Mouse (Mus musculus) left cerebral cortex, postnatal 14 days (tissue): ENCODE measurements around the gene Lgi1. TPM values are rescaled to one million over a fixed set of nuclear protein-coding genes. Genes with fewer than 3 reads are reported as not detected.

Source experiments
- DNase-seq, 2 experiments: peaks; one replicate each; pipeline ENCODE4 v3.0.0; 2021 to 2022; ENCODE audit warnings: low spot score in 2 of 2, mixed read lengths in 1 of 2
- intact Hi-C: fragments of 180-260 bp; cut with DNase I; formaldehyde crosslinking; loops from one replicate; pipeline ENCODE4 v1.15.1; 2025
- long read RNA-seq, 2 experiments: library from polyadenylated mRNA; stranded (forward); transcript quantifications; one replicate each; pipeline ENCODE4 v2.0.0; 2021
- total RNA-seq, 2 experiments: library from RNA; stranded (reverse); gene quantifications; 2 replicates each; pipeline ENCODE4 v1.2.3; 2021

The Lgi1 gene
- total RNA-seq, result 100 to 1,000 TPM; 117 to 127 TPM
- long read RNA-seq, experiment 1, full-length matches to known transcripts, result 68 of 90 reads
- long read RNA-seq, experiment 1, partial matches to known transcripts, result 15 of 90 reads
- long read RNA-seq, experiment 1, other reads (novel, unspliced or antisense), result 7 of 90 reads
- long read RNA-seq, experiment 2, full-length matches to known transcripts, result 43 of 51 reads
- long read RNA-seq, experiment 2, partial matches to known transcripts, result 3 of 51 reads
- long read RNA-seq, experiment 2, other reads (novel, unspliced or antisense), result 5 of 51 reads

DNA sequence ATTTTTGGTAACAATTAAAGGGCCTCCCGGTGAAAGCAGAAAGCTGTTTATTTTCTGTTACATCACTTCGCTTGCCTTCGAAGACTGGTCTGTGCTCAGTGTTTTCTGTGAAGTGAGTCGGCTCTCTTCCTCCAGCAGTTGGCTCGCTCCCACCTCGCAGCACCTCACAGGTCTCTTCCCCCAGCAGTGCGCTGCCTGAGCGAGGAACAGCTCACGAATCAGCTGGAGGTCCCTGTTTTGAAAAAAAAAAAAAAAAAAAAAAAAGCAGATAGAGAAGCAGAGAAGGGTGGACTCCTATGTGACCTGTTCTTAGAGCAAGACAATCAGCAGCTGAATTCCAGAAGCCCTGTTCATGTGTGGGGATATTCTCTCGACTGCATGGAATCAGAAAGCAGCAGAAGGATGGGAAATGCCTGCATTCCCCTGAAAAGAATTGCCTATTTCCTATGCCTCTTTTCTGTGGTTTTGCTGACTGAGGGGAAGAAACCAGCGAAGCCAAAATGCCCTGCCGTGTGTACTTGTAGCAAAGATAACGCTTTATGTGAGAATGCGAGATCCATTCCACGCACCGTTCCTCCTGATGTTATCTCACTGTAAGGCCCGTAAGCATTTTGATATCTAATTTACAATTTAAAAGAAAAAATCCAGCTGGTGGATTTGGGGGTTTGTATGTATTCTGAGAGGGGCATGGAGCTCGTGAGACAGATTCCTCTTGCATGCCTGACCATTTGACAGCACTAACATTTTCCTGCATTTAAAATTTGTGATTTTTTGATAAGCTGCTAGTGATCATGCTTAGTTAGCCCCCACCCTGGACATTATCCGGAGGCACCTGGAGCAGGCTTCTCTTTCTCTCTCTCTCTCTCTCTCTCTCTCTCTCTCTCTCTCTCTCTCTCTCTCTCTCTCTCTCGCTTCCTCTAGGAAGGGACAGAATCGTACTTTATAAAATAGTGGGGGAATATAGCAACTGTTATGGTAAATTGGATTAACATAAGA is at the start of gene Lgi1:
Gene Lgi1, plus strand, starts transcription at position 32 of the 996 bp plus-strand sequence.
- peak; percentile 67 to 73 for DNase-seq
- intact Hi-C loops, result loop anchor here (1.0 to 2.0 kb wide), 2 partner anchors 41 to 58 kb away; partner anchors contain the start of gene Fra10ac1

DNA sequence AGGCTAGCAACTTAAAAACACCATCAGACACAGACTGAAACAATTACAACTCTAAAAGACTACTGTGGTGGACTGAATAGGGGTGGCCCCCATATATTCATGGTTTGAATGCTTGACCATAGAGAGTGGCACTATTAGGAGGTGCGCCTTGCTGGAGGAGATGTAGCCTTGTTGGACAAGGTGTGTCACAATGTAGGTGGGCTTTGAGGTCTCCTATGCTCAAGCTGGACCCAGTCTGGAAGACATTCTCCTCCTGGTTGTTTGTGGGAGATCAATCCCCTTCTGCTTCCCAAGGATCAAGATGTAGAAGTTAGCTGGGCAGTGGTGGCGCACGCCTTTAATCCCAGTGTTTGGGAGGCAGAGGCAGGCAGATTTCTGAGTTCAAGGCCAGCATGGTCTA is 46.6 kb upstream of the Lgi1 start:
- no peak for DNase-seq

DNA sequence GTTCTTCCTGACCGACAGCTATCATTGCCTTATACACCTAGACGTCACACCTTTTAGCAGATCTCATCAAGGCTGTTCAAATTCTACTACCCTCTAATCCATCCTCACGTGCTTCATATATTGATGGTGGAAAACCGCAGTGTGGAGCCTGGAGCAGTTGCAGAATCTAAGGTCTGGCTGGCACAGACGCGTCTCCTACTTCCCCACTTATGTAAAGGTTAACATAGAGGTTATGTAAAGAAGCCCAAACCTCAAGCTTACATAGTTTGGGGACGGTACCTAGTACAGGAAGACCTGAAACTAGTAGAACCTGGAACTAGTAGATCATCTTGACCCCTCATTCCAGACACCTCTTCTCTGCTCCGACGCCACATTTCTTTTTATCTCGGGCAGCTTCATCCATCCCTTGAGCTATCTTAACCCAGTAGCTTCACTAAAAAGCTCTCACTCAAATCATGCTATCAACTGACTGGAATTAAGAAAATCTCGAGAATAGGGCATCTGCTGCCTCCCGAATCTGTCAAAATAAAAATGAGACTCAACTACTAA is 40.9 kb upstream of the Lgi1 start:
- no peak for DNase-seq
- intact Hi-C loops, result loop anchor here (5.0 kb wide), 1 partner anchor 99 kb away; no protein-coding TSS in a partner anchor

More for the DNA sequence above, 46.6 kb upstream of the Lgi1 start:
- intact Hi-C loops, result no loop called here

DNA sequence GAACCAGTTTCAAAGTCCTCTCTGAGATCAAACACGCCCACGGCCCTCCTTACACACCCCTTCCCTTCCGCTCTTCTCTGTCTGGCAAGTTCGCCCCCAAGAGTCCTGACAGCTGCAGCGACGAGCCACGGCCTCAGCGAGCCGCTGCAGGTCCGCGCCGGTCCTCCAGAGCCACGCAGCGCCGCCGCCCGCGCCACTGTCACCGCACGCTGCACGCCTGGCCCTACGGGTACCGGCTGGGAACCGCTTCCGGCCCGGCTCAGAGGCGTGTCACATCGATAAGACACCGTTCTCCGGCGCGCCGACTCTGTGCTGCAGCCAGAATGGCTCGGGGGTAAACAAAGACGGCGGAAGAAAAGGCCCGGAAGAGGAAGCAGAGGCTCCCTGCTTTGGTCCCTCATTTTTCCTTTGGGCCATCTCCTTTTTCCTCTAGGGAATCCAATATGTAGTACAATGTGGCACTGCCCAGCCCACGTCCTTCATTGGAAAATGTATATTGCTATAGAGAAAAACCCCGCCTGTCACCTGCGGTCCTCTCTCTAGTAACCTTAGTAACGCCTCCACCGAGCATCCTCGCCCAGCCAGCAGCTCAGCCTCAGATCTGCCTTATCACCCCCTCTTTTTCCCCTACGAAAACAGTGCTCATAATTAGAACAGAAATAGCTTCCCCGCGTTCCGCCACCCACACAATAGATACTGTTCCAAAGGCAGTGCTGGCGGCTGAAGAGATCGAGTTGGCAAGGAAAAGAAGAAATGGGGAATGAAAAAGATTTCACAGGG is 40.2 kb upstream of the Lgi1 start, which contains the start of gene Fra10ac1:
Gene Fra10ac1, minus strand, starts transcription at position 252 of the 780 bp plus-strand sequence.
- DNase-seq, result peak; percentile 96 to 97

DNA sequence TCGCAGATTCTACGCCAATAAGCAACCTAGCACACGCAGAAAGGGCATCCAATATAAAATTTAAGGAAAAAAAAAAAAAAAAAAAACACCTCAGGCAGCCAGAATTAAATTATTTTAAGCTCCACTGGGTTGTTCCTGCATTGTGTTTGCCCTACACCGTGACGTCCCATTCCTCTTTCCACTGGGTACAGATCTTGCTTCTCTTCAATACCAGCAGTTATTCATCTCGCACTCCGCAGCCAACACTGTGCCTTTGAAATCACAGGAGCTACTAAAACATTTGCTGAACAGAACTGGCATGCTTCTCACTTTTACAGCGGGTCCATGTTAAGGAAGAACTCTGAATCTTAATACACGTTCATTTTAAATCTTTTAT is 39.7 kb upstream of the Lgi1 start:
- intact Hi-C loops, result loop anchor here (1.0 to 5.0 kb wide), 2 partner anchors 40 to 98 kb away; partner anchors contain the start of gene Lgi1

More for the DNA sequence above, 40.2 kb upstream of the Lgi1 start, which contains the start of gene Fra10ac1:
- intact Hi-C loops, result loop anchor here (1.0 to 5.0 kb wide), 2 partner anchors 40 to 98 kb away; partner anchors contain the start of gene Lgi1

DNA sequence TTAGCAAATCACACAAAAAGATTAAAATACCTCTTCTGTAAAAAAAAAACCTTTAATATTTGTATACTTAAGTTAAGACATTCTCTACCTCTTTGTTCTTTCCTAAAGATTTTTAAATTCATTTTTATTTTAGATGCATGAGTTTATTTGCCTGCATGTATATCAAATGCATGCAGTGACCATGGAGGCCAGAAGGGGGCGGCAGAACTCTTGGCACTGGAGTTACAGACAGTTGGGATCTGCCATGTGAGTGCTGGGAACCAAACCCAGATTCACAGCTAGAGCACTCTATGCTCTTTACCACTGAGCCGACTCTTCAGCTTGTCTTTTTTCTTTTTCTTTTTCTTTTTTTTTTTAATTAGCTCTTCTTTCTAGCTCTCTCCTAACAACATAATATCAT is 35.6 kb upstream of the Lgi1 start:
- intact Hi-C loops, result no loop called here

More for the DNA sequence above, 39.7 kb upstream of the Lgi1 start:
- peak; percentile 57 to 83 for DNase-seq

DNA sequence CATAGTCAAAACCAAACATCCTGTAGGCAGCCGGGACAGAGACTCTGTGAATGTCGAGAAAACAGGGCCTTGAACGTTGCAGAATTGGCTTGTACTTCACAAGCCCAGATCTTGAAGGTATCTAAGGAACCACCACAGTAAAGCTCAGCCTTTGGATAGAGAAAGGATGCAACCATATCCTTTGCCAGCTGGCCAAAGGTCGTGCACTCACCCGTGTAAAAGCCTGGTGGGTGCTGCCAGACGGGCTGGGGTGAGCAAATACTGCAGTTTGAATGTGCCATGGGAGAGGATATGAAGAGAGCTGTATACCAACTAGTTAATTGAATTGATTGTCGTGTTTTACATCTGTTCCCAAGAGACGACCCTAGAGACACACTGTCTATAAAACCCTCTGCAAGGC is 32.2 kb upstream of the Lgi1 start:
- intact Hi-C loops, result no loop called here

More for the DNA sequence above, 35.6 kb upstream of the Lgi1 start:
- no peak for DNase-seq

DNA sequence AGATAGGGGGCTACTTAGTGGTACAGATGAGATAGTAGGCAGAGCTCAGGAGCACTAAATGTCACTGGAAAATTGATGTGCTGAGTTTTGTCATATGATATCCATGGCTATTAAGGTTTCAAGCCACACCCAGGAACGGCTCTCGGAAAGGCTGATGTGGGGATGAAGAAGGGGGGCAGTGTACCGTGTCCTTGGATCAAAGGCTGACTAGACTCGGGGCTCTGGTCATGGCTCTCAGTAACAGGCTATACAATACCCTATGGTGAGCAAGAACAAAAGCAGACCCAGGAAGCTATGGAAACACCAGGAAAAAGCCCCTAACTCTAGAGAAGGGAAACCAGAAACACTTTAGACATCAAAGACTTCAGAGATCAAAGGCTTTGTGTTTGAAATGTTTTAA is 31.8 kb upstream of the Lgi1 start:
- DNase-seq, result no peak

More for the DNA sequence above, 32.2 kb upstream of the Lgi1 start:
- DNase-seq, result no peak

DNA sequence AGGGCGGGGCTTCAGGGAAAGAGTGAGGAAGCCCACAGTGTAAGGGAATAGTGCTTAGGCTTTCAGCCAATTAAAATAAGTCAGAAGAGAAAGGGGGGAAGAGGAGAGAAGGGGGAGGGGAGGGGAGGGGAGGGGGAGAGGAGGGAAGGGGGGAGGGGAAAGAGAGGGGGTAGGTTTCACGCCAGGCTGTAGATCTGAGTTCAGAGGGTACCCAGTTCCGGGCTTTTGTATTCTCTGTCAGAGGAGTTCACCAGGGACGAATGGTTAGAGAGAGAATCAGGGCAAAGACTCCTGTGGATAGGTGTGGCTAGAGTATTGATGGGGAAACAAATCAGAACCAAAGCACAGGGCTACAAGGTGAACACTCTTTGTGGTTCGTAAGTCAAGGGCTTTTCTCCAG is 27.8 kb upstream of the Lgi1 start:
- no peak for DNase-seq
- intact Hi-C loops, result no loop called here

More for the DNA sequence above, 31.8 kb upstream of the Lgi1 start:
- intact Hi-C loops, result no loop called here

DNA sequence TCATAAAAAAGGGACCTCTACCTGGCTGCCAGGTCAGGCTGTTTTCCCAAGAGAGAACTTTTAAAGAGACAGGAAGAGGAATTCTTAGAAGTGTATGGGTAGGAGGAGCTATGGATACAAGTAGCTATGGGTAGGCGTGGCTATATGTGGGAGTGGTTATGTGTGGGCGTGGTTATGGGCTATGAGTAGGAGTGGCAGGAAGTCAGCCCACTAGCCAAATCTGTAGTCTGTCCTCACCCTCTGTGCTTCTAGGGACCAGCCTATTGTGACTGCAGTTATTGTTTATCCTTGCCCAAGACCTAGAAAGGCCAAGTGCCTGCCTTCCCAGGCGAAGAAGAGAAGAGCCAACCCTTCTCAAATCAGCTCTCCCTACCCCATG is 26.5 kb upstream of the Lgi1 start:
- intact Hi-C loops, result no loop called here
- DNase-seq, result no peak

DNA sequence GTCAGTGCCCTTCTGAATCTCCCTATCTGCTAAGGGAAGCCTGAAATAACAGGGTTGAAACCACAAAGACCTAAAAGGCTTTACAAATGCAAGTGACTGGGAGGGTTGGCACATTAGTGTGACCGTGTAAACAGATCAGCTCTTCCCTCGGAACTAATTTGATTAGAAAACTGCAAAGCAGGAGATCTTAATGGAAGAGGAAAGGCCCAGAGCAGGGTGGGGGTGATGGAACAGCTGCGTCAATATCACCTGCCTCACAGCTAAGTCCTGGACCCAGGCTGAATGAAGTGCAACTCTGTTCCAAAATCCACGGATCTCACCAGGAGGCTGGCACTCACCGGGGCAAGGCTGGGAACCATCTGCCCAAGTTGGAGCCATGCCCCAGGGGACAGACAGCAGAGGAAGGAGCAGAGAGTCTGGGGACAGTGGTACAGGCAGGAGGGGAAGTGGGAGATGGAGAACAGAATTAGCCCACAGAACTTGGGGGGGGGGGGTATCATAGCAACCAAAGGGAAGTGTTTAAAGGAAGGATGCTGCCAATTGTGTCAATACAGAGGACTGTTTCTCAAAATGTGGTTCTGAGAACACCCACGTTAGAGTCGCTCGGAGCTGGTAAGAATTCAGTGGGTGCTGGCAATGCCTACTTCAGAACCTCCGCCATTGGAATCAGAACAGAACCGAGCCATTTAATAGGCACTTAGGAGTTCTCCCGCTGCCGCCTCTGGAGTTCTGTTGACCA is 26.0 kb upstream of the Lgi1 start:
- DNase-seq, result peak; percentile 61 to 68
- intact Hi-C loops, result no loop called here

DNA sequence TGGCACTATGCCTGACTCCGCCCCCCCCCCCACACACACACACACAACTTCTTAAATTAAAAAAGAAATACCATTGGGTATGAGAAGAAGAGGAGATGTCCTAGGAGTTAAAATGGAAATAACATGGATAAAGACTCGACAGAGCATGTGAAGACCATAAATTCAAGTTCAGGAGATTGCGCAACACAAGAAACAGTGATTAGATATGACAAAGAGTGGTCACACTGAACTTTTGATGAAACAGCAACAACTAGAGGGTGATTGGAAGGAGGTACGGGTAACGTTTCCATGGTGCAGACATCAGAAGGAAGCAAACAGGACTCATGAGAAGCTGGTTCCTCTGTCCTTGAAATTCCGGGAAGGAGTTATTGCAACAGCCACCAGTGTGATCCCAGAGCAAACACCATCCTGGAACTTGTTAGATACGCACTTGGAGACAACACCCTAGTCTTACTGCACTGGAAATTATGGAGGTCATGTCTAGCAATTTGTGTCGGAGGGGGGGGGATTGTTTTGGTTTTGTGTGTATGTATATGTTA is 22.0 kb upstream of the Lgi1 start:
- intact Hi-C loops, result no loop called here
- no peak for DNase-seq

DNA sequence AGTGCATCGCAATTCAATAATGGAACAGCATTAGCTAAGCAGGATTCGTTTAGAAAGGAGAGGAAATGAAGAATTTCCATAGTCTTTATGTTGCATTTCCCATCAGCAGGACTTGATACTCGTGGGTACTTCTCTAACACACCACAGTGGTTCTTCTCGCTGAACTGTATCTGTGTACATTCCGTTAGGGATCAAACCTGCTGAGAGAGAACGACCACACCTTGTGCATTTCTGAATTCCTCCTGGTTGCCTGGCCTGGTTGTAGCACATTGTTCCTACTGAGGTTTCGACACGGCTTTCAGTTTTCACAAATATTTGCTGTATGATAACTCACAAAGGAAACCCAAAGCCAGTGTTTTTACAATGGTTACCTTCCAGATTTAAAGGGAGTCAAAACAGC is 19.6 kb upstream of the Lgi1 start:
- no peak for DNase-seq
- intact Hi-C loops, result no loop called here

DNA sequence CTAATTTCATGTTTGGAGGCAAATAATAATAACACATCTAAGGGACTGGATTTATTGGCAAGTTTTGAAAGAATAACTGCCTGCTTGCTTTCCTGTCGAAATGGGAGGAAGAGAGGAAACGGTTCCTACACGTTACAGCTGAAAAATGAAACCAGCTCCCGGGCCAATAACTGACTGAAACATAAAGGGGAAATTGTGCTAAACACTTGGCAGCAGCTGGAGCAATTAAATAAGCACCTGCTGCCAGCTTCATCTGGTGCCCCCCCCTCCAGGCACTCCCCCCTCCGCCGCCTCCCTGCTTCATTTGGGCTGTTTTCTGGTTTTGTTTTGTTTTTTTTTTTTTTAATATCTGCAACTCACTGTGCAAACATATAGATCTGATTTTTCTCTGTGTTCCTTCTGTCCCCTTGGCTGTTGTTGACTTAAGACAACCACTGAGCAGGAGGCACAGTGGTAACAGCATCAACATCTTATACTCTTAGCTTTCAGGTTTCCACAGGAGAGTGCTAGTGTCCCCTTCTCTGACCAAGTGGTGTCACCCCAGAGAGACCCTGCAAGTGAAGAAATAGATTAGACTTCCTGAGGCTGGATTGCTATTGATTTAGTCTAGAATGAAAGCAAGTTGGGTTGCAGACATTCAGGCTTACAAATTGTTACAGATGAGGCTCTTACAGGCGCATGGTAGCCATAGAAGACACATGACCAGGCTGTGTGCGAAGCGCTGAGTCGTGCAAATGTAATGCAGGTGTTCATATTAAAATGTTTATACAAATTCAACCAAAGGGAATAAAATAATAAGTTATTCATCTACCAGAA is 18.8 kb upstream of the Lgi1 start:
- intact Hi-C loops, result no loop called here
- no peak for DNase-seq

DNA sequence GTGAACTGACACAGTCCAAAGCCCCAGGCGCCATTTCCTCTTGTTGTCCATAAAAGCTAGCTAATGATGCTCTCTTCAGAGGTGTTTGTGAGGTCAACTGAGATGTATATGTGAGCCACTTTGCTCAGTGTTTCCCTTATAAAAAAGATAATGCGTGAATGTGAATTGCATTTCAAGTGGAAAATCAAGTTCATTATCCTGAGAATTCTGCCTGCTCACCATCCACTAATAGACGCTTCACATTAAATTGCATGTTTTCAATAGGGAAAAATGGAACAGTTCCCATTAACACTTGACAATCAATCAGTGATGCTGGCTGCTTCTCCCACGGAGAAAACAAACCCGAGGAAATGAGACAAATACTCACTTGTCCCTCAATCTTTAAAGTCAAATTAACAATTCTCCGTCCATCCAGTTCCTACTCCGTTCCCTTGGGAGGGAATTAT is 18.1 kb upstream of the Lgi1 start:
- no peak for DNase-seq
- intact Hi-C loops, result no loop called here

DNA sequence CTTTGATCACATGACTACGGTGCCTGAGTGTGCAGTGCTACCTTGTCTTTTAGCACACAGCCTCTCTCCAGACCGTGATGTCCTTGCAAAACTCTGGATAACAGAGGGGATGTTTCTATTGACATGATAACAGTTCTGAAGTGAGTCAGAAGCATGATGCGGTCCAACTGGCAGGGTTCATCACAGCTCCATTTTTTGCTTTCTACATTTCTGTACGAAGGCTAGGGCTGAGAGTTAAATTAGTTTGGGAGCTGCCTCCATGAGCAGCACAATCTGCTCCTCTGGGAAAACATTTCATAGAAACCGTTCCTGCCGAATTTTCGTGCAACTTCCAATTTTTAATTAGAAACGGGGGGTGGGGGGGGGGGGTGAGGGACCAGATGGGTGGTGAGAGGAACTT is 14.7 kb upstream of the Lgi1 start:
- no peak for DNase-seq
- intact Hi-C loops, result loop anchor here (5.0 kb wide), 1 partner anchor 73 kb away; no protein-coding TSS in a partner anchor

DNA sequence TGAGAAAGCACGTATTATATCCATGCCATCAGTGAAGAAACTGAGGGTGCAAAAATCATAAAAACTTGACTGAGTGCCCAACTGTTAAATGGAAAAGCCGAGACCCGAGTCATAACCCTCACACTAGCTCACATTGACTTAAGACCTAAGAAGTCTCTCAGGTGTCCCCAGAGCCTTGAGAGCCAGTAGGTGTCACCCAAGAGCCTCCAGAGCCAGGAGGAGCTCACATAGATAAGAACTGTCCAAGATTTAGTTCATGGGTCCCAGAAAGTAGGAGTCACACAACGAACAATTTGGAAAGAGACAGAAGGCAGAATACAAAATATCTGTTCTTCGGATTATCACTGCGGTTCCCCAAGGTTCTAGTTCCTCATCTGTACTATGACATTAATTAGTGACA is 10.5 kb upstream of the Lgi1 start:
- intact Hi-C loops, result loop anchor here (5.0 kb wide), 1 partner anchor 69 kb away; no protein-coding TSS in a partner anchor
- DNase-seq, result peak; percentile 35 to 62
